Mouse (Mus musculus): ENCODE results near the gene Ampd3. TPM values are rescaled to one million over a fixed set of nuclear protein-coding genes. Genes with fewer than 3 reads are reported as not detected.
A peak's percentile ranks its signal among the peaks of the same experiment; 100 is the strongest.

Ampd3 gene
- polyA plus RNA-seq, 1 experiment from 2014 or later, result 1.5 TPM

- Histone ChIP-seq H3K9ac (no peak overlapping the region), H3K4me2 (no peak overlapping the region), H3K27me3 (no peaks in the 10 kb centered on the region), H3K4me3 (no peak overlapping the region), H3K36me3 (ENCODE audit: poor library complexity, severe bottlenecking) (peaks cover 33% of the 10 kb centered on the region), H3K27ac (no peak overlapping the region), H3K9me3 (replicated peaks) (no peaks in the 10 kb centered on the region), H3K4me1 (no peaks in the 10 kb centered on the region)
- no peak for ATAC-seq
- WGBS, result 92% methylated on average over 8 of the region's 8 CpGs
Observed at GRCm38 (mm10) chr7:110823076-110823475, 55.1 kb downstream of the Ampd3 start.

GRCm38 (mm10) chr7:110823593-110823992 lies 55.6 kb downstream of the Ampd3 start:
- Histone ChIP-seq H3K9me3 (replicated peaks) (no peaks in the 10 kb centered on the region), H3K9ac (no peak overlapping the region), H3K4me2 (no peak overlapping the region), H3K27me3 (no peaks in the 10 kb centered on the region), H3K36me3 (ENCODE audit: poor library complexity, severe bottlenecking) (peaks cover 36% of the 10 kb centered on the region), H3K27ac (no peak overlapping the region), H3K4me3 (no peak overlapping the region), H3K4me1 (no peaks in the 10 kb centered on the region)
- 84% methylated on average over 4 of the region's 4 CpGs for WGBS
- no peak for ATAC-seq

DNA sequence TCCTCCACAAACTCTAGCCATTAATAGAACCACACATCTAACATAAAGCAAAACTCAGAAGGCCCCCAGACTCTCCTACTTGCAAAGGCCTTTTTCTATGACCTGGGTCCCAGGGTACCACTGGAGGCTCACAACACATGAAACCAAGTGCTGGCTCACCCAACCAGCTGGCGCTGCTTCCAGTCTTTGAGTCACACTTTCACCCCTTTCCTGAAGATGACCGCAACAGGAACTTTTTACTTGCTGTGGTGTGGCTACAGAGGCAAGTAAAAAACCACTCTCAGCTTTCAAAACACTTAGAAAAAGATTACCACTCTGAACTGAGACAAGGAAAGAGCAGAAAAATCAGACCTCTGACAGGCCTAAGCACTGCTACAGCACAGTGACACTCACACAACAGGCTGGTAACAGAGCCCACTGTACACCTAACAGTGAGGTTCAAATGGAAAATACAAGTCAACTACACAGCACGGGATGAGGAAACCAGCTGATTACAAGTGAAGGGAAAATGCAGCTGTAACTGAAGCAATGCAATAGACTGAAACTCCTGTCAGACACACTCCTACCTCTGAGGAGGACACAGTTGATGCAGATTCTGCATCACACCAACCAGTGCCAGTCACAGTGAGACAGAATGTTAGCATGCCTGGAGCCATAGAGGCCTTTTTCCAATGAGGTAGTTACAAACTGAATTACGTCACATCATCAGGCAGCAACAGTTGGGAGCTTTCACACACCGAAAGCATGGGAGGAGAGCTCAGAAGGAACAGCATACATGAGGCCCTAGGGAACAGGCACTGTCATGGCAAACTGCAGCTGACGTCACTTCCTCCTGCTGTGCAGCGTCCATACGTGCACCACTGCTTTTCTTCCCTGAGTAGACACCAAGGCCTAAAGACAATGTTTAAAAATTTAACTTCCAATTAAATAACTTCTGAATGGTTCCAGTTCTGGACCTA lies 56.3 kb downstream of the Ampd3 start:
- WGBS, result 92% methylated on average over 8 of the region's 8 CpGs
- no peaks in the 10 kb centered on the region for H3K27me3 ChIP-seq
- ATAC-seq, result no peak

DNA sequence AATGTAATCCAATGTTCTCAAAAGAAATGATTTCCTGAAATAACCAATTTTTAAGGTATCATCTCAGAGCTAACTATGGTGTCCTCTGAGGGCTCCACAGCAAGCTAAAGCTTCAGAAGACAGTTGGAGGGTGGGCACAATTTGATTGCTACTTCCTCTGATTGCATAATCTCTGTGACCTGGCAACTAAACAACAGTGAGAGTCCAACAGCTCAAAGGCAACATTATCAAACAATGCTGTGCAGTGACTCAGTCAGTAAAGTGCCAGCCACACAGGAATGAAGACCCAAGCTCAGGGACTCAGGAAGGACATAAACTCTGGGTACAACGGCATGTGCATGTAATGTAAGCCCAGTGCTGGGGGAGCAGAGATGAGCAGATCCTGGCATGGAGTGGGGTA lies 65.0 kb downstream of the Ampd3 start:
- 84% methylated on average over 1 of the region's 1 CpGs for WGBS
- Histone ChIP-seq H3K36me3 (ENCODE audit: poor library complexity, severe bottlenecking) (peaks cover 30% of the 10 kb centered on the region), H3K27ac (no peak overlapping the region), H3K4me1 (no peaks in the 10 kb centered on the region), H3K9ac (no peak overlapping the region), H3K4me2 (no peak overlapping the region), H3K4me3 (no peak overlapping the region), H3K9me3 (replicated peaks) (no peaks in the 10 kb centered on the region), H3K27me3 (no peaks in the 10 kb centered on the region)
- ATAC-seq, result no peak

More for the DNA sequence above, 56.3 kb downstream of the Ampd3 start:
- no peaks in the 10 kb centered on the region for H3K9me3 ChIP-seq (replicated peaks)
- H3K36me3 ChIP-seq (ENCODE audit: poor library complexity, severe bottlenecking), result peaks cover 43% of the 10 kb centered on the region
- no peak overlapping the region for H3K27ac ChIP-seq
- H3K9ac ChIP-seq, result no peak overlapping the region
- H3K4me1 ChIP-seq, result no peaks in the 10 kb centered on the region
- H3K4me2 ChIP-seq, result no peak overlapping the region
- H3K4me3 ChIP-seq, result no peak overlapping the region

DNA sequence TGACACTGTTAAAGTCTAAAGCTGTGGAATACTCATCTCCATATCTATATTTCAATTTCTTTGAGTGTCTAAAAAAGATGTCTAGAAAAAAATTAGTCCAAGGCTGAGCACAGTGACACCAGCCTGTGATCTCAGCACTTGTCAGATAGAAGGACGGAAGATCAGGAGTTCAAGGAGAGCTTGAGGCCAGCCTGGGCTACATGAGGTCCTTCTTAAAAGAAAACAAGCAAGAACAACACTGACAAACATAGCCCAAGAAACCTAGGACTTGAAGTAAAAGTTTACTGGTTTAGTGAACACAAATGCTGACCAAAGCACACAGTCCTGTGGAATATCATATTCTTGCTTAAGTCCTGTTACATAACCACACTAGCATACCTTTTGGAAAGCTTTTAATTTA lies 66.0 kb downstream of the Ampd3 start:
- no peaks in the 10 kb centered on the region for H3K9me3 ChIP-seq (replicated peaks)
- WGBS, result 89% methylated on average over 1 of the region's 1 CpGs
- no peak overlapping the region for H3K4me2 ChIP-seq
- no peak for ATAC-seq
- no peak overlapping the region for H3K27ac ChIP-seq
- H3K9ac ChIP-seq, result no peak overlapping the region
- no peak overlapping the region for H3K4me3 ChIP-seq
- peaks cover 23% of the 10 kb centered on the region for H3K36me3 ChIP-seq (ENCODE audit: poor library complexity, severe bottlenecking)
- H3K4me1 ChIP-seq, result no peaks in the 10 kb centered on the region
- H3K27me3 ChIP-seq, result no peaks in the 10 kb centered on the region

DNA sequence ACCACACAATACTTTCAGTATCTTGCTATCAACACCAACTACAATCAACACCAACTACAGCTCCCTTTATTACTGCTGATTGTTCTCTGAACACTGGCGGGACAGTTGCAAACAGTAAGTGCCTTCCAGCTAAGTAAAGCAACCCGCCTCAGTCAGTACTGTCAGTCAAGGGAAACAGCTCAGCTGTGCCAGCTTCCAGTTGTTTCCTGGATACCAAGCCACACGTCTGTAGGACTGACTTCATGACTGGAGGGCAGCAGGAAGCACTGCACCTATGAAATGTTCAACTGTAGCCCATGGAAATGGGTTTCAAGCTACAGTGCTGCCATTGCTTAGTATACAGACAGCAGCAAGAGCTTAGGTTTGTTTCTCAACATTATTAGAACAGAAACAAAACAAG lies 66.5 kb downstream of the Ampd3 start:
- no peak overlapping the region for H3K4me3 ChIP-seq
- no peaks in the 10 kb centered on the region for H3K27me3 ChIP-seq
- WGBS, result 69% methylated on average over 3 of the region's 3 CpGs
- no peak overlapping the region for H3K9ac ChIP-seq
- H3K9me3 ChIP-seq (replicated peaks), result no peaks in the 10 kb centered on the region
- H3K36me3 ChIP-seq (ENCODE audit: poor library complexity, severe bottlenecking), result peaks cover 19% of the 10 kb centered on the region
- H3K4me2 ChIP-seq, result no peak overlapping the region
- H3K27ac ChIP-seq, result no peak overlapping the region
- H3K4me1 ChIP-seq, result no peaks in the 10 kb centered on the region
- no peak for ATAC-seq

GRCm38 (mm10) chr7:110840332-110840731 lies 72.3 kb downstream of the Ampd3 start:
- Histone ChIP-seq H3K4me3 (no peak overlapping the region), H3K4me2 (no peak overlapping the region), H3K27ac (no peak overlapping the region), H3K4me1 (peaks cover 7% of the 10 kb centered on the region; the same call in 1 of the 2 replicates), H3K36me3 (ENCODE audit: poor library complexity, severe bottlenecking) (no peaks in the 10 kb centered on the region), H3K9ac (no peak overlapping the region), H3K9me3 (replicated peaks) (no peaks in the 10 kb centered on the region), H3K27me3 (no peaks in the 10 kb centered on the region)
- WGBS, result 89% methylated on average over 4 of the region's 4 CpGs
- no peak for ATAC-seq

DNA sequence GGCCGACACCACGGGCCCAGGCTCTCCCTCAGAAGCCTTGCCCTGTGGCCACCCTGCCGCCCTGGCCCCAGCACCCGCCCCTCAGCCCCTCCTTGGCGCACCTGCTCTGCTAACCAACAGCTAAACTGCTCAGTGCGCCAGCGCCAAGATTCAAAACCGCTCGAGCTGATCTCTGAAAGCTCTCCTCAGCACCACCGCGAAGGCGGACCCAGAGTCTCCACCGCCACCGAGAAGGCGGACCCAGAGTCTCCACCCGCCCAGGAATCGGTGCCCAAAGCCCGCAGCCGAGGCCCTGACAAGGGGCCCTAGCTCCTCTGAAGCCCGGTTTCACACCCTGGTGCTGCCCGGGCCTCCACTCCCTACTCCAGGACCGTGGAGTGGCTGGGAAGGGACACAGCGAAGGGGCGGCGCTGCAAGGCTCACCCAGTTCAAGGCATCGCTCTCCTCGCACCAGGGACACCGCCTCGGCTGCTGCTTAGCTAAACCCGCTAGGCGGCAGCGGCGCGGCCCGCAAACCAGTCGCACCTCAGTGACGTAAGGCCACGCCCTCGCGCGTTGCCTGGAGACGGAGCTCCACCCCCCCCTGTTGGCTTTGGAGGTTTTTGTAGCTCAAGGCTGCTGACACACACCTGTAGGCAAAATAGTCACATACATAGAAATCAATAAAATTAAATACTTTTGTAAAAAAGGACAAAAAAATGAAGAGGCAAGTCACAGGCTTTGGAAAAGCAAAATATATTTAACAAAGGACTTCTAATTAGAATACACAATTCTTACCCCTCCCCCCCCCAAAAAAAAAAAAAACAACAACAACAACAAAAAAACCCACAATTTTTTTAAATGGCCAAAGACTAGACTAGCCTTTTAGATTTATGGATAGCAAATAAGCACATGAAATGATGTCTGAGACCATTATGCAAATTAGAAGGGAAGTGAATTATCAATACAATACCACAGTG lies 76.2 kb downstream of the Ampd3 start, which contains the start of gene Rnf141:
Rnf141 (minus strand) TSS at position 542 of the 959 bp plus-strand sequence.
- under 1% methylated on average over 42 of the region's 42 CpGs for WGBS
- peak; percentile 96 for ATAC-seq
- H3K27ac ChIP-seq, result peak within 1 kb of the TSS; percentile 85
- H3K9ac ChIP-seq, result peak within 1 kb of the TSS; percentile 89
- peak within 1 kb of the TSS; percentile 73 for H3K4me3 ChIP-seq
- peaks cover 7% of the 10 kb centered on the region; the same call in 1 of the 2 replicates for H3K4me1 ChIP-seq
- no peaks in the 10 kb centered on the region for H3K36me3 ChIP-seq (ENCODE audit: poor library complexity, severe bottlenecking)
- no peaks in the 10 kb centered on the region for H3K9me3 ChIP-seq (replicated peaks)
- H3K27me3 ChIP-seq, result no peaks in the 10 kb centered on the region
- peak within 1 kb of the TSS; percentile 81 for H3K4me2 ChIP-seq

- Histone ChIP-seq H3K4me3 (no peak overlapping the region), H3K9me3 (replicated peaks) (no peaks in the 10 kb centered on the region), H3K27me3 (no peaks in the 10 kb centered on the region), H3K9ac (no peak overlapping the region), H3K27ac (no peak overlapping the region), H3K4me2 (no peak overlapping the region), H3K36me3 (ENCODE audit: poor library complexity, severe bottlenecking) (no peaks in the 10 kb centered on the region), H3K4me1 (peaks cover 7% of the 10 kb centered on the region; the same call in 1 of the 2 replicates)
- no peak for ATAC-seq
- WGBS, result 88% methylated on average over 2 of the region's 2 CpGs
Observed at GRCm38 (mm10) chr7:110847321-110847720, 79.3 kb downstream of the Ampd3 start.

DNA sequence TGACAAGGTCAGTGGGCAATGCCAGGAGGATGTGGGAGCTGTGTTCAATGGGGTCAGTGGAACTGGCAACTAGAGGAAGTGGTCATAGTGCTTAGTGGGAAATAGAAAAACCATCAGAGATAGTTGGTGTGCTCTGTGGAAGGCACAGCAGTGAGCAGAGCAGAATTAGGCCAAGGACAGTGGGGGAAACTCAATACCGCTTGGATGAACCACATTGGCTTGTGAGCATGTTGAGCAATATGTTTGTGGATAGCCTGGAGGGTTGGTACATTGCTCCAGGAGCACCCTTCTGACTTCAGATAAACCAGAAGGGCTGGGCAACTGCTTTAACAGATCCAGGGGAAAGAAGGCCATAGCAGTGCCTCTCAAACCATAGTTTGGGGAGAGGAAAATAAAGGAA lies 80.4 kb downstream of the Ampd3 start:
- no peak overlapping the region for H3K27ac ChIP-seq
- H3K36me3 ChIP-seq (ENCODE audit: poor library complexity, severe bottlenecking), result no peaks in the 10 kb centered on the region
- H3K4me1 ChIP-seq, result peaks cover 5% of the 10 kb centered on the region
- WGBS, result 97% methylated on average over 1 of the region's 1 CpGs
- no peak for ATAC-seq
- no peaks in the 10 kb centered on the region for H3K9me3 ChIP-seq (replicated peaks)
- H3K4me3 ChIP-seq, result no peak overlapping the region
- no peak overlapping the region for H3K4me2 ChIP-seq
- no peaks in the 10 kb centered on the region for H3K27me3 ChIP-seq
- H3K9ac ChIP-seq, result no peak overlapping the region

DNA sequence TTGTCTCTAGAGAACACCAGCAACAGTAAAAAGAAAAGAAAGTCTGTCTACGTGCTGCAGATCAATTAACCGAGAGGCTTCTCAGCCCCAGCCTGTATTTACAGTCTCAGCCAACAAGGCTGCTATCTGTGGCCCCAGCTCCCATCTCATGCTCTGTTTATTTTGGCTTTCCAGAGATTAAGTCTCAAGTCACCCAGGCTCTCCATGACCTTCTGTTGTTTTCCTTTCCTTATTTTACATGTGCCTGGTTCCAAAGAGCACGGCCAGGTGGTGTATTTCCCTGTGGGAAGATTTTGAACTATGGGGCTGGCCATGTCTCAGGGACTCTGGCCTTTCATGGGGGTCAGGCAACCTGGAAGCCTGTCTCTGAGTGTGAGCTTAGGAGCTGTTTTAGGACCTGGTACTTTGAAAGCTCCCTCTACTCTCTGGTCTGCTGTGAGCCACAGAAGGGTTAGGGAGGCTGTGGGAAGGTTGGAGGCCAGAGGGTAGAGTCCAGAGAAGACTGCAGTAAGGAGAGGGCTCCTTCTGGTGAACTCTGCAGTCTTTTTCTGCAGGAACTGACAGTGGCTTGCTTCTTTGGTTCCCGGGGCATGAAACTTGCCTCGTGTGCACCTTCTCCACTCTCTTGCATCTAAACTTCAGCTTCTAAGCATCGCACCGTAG lies 83.7 kb downstream of the Ampd3 start:
- no peaks in the 10 kb centered on the region for H3K9me3 ChIP-seq (replicated peaks)
- no peaks in the 10 kb centered on the region for H3K36me3 ChIP-seq (ENCODE audit: poor library complexity, severe bottlenecking)
- 83% methylated on average over 7 of the region's 7 CpGs for WGBS
- H3K27ac ChIP-seq, result no peak overlapping the region
- no peak overlapping the region for H3K4me3 ChIP-seq
- H3K4me1 ChIP-seq, result peaks cover 6% of the 10 kb centered on the region; the same call in 1 of the 2 replicates
- no peak overlapping the region for H3K9ac ChIP-seq
- H3K27me3 ChIP-seq, result no peaks in the 10 kb centered on the region
- ATAC-seq, result no peak
- no peak overlapping the region for H3K4me2 ChIP-seq

All from forebrain, embryonic 13.5 days (tissue).